8 mouse cellular contexts compared by ENCODE assay signal in genomic region chr1:61055176-61055575, GRCm38 (mm10).
A peak's percentile ranks its signal among the peaks of the same experiment; 100 is the strongest.
DNase-seq lines count a peak whose midpoint lies in the region; ATAC-seq and TF ChIP-seq lines count a peak whose summit lies in the region.

No protein-coding gene starts in this region.

- no peaks in the 10 kb centered on the region for H3K27me3 ChIP-seq in heart, embryonic 10.5 days (ENCODE audit: insufficient read depth, poor library complexity, severe bottlenecking)
- H3K27me3 ChIP-seq in kidney, embryonic 16.5 days (ENCODE audit: insufficient read depth, low read length) = no peaks in the 10 kb centered on the region
- H3K27me3 ChIP-seq in limb, embryonic 14.5 days (ENCODE audit: control insufficient read depth, insufficient read depth, low read length) = no peaks in the 10 kb centered on the region
- no peaks in the 10 kb centered on the region for H3K27me3 ChIP-seq in neural tube, embryonic 12.5 days (replicated peaks)

- 7% methylated on average over 8 of the region's 8 CpGs for WGBS in heart, embryonic 10.5 days
- 5% methylated on average over 8 of the region's 8 CpGs for WGBS in kidney, embryonic 16.5 days
- WGBS in limb, embryonic 14.5 days = 2% methylated on average over 8 of the region's 8 CpGs
- WGBS in neural tube, embryonic 12.5 days = 6% methylated on average over 8 of the region's 8 CpGs

- peak overlapping the region; percentile 32; the same call in 1 of the 2 replicates for H3K4me3 ChIP-seq in heart, embryonic 10.5 days
- H3K4me3 ChIP-seq in kidney, embryonic 16.5 days (ENCODE audit: low read length) = 0 out of 2 replicates have a peak overlapping the region, but pooled peaks have one; percentile 14
- 0 out of 2 replicates have a peak overlapping the region, but pooled peaks have one; percentile 13 for H3K4me3 ChIP-seq in limb, embryonic 14.5 days (replicated peaks; ENCODE audit: low read length)
- H3K4me3 ChIP-seq in neural tube, embryonic 12.5 days = no peak overlapping the region

- ATAC-seq in activated CD4-positive, CD25-positive, alpha-beta regulatory T cell, adult 4 months = peak; percentile 64
- ATAC-seq in kidney, embryonic 16.5 days (ENCODE audit: low FRiP score, low TSS enrichment) = no peak
- no peak for ATAC-seq in limb, embryonic 14.5 days (ENCODE audit: low FRiP score, low read depth)
- no peak for ATAC-seq in neural tube, embryonic 12.5 days (ENCODE audit: low FRiP score, low read depth)

- H3K9ac ChIP-seq in kidney, embryonic 16.5 days (replicated peaks; ENCODE audit: low read length) = no peak overlapping the region
- no peak overlapping the region for H3K9ac ChIP-seq in limb, embryonic 14.5 days (ENCODE audit: low read depth, low read length, severe bottlenecking)
- no peak overlapping the region for H3K9ac ChIP-seq in neural tube, embryonic 12.5 days

- peak overlapping the region; percentile 31 for H3K4me2 ChIP-seq in kidney, embryonic 16.5 days (replicated peaks; ENCODE audit: low read depth, low read length)
- no peak overlapping the region; the same call in 1 of the 2 replicates for H3K4me2 ChIP-seq in limb, embryonic 14.5 days (replicated peaks; ENCODE audit: low read depth, low read length, severe bottlenecking)
- H3K4me2 ChIP-seq in neural tube, embryonic 12.5 days (replicated peaks) = peak overlapping the region; percentile 38; the same call in 1 of the 2 replicates

- H3K9me3 ChIP-seq in heart, embryonic 10.5 days = no peaks in the 10 kb centered on the region
- no peaks in the 10 kb centered on the region for H3K9me3 ChIP-seq in kidney, embryonic 16.5 days (ENCODE audit: low read length)
- no peaks in the 10 kb centered on the region for H3K9me3 ChIP-seq in limb, embryonic 14.5 days (ENCODE audit: control insufficient read depth, low read length)
- no peaks in the 10 kb centered on the region for H3K9me3 ChIP-seq in neural tube, embryonic 12.5 days

- no peak for TF ChIP-seq POLR2A in limb, embryonic 14.5 days (IDR thresholded peaks at IDR 0.05; ENCODE audit: borderline replicate concordance, extremely low read depth, insufficient read depth, insufficient read length)

- DNase-seq in 3T3-L1 (ENCODE audit: low read depth, low spot score) = peak; percentile 79
- peak; percentile 79 for DNase-seq in embryo, embryonic 11 days
- DNase-seq in heart, embryonic 10.5 days (ENCODE audit: low spot score) = no peak
- DNase-seq in limb, embryonic 14.5 days (ENCODE audit: low spot score) = peak; percentile 50
- DNase-seq in thymus, postnatal 0 days (ENCODE audit: low spot score) = peak; percentile 38

- no peak overlapping the region for H3K27ac ChIP-seq in heart, embryonic 10.5 days
- no peak overlapping the region for H3K27ac ChIP-seq in kidney, embryonic 16.5 days (ENCODE audit: low read length)
- no peak overlapping the region for H3K27ac ChIP-seq in limb, embryonic 14.5 days (replicated peaks; ENCODE audit: low read depth, low read length)
- no peak overlapping the region for H3K27ac ChIP-seq in neural tube, embryonic 12.5 days

- H3K36me3 ChIP-seq in heart, embryonic 10.5 days = no peaks in the 10 kb centered on the region
- no peaks in the 10 kb centered on the region for H3K36me3 ChIP-seq in kidney, embryonic 16.5 days (ENCODE audit: insufficient read depth, low read length)
- no peaks in the 10 kb centered on the region for H3K36me3 ChIP-seq in limb, embryonic 14.5 days (ENCODE audit: control insufficient read depth, insufficient read depth, low read length)
- no peaks in the 10 kb centered on the region for H3K36me3 ChIP-seq in neural tube, embryonic 12.5 days

- no peaks in the 10 kb centered on the region for H3K4me1 ChIP-seq in heart, embryonic 10.5 days
- H3K4me1 ChIP-seq in kidney, embryonic 16.5 days (ENCODE audit: insufficient read depth, low read length) = no peaks in the 10 kb centered on the region
- H3K4me1 ChIP-seq in limb, embryonic 14.5 days (ENCODE audit: control insufficient read depth, insufficient read depth, low read length) = peaks cover 14% of the 10 kb centered on the region; the same call in 1 of the 2 replicates
- no peaks in the 10 kb centered on the region for H3K4me1 ChIP-seq in neural tube, embryonic 12.5 days
